Mouse (Mus musculus) midbrain, embryonic 12.5 days (tissue): ENCODE results near the gene Slc35f6. TPM values are rescaled to one million over a fixed set of nuclear protein-coding genes. Genes with fewer than 3 reads are reported as not detected.

Experiments used
- ATAC-seq: fragments of 200-750 bp; cut with Nextera tagmentation; 2 replicates; pipeline ENCODE4 v1.8.0; 2017; ENCODE audit warnings: low read depth, moderate TSS enrichment, moderate library complexity; ENCODE audit not compliant: low FRiP score
- H3K27ac ChIP-seq: fragments of 300-500 bp; sonication (generic); replicated peaks from 2 replicates; pipeline ENCODE4 v1.5.1; 2016; ENCODE audit warnings: mild to moderate bottlenecking
- H3K27me3 ChIP-seq: fragments of 300-500 bp; sonication (generic); 2 replicates; pipeline ENCODE4 v1.6.1; 2016; ENCODE audit warnings: mild to moderate bottlenecking
- H3K36me3 ChIP-seq: fragments of 300-500 bp; sonication (generic); 2 replicates; pipeline ENCODE4 v1.6.1; 2016
- H3K4me1 ChIP-seq: fragments of 300-500 bp; sonication (generic); 2 replicates; pipeline ENCODE4 v1.6.1; 2016
- H3K4me2 ChIP-seq: fragments of 300-500 bp; sonication (generic); replicated peaks from 2 replicates; pipeline ENCODE4 v1.6.1; 2016; ENCODE audit warnings: mild to moderate bottlenecking, moderate library complexity
- H3K4me3 ChIP-seq: fragments of 300-500 bp; sonication (generic); 2 replicates; pipeline ENCODE4 v1.5.1; 2016; ENCODE audit warnings: mild to moderate bottlenecking
- H3K9ac ChIP-seq: fragments of 300-500 bp; sonication (generic); replicated peaks from 2 replicates; pipeline ENCODE4 v1.6.1; 2016; ENCODE audit warnings: mild to moderate bottlenecking, moderate library complexity
- H3K9me3 ChIP-seq: fragments of 300-500 bp; sonication (generic); 2 replicates; pipeline ENCODE4 v1.6.1; 2016; ENCODE audit warnings: mild to moderate bottlenecking
- WGBS: fragments of 180-500 bp; shearing (Covaris S2); methylation state at CpG from one replicate; pipeline ENCODE4 v1.1.7; 2016; 5-methylcytosine and 5-hydroxymethylcytosine counted together
- polyA plus RNA-seq: library from polyadenylated mRNA; unstranded; fragments of >200 nt; fragmentation: Nextera tagmentation; extraction: Ambion mirVana; gene quantifications from 2 replicates; pipeline ENCODE4 v1.2.1, GENCODE M21; 2016

Gene Slc35f6
- 25.4 and 29.1 TPM in 2 replicates for polyA plus RNA-seq

DNA sequence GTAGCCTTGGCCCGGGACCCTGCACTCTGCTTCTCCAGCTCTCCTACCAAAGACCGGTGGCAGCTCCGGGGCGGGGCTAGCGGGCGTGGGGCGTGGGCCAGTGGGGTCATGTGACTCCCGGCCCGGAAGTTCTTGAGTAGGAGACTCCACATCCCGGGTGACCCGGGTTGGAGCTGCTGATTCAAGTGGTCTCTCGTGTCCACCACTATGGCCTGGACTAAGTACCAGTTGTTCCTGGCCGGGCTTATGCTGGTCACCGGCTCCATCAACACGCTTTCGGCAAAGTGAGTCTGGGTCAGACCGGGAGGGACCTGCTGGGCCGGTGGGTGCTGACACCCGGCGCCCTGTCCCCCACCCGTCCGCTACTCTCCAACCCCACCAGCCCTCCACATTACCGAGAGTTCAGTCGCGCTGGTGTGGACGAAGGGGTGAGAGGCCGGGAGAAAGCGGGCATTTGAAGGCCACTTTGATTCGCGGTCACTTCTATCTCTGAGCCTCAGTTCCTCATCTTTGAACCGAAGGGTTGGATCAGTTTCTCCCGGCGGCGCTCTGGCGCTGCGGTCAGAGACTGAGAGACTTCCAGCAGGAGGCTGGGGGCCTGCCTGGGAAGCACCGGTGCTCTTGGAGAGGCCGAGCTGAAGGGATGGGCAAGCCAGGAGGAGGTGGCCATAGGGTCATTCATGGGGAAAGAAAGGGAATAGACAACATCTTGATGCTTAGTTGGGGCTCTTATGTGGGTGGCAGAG lies at the start of gene Slc35f6:
Gene Slc35f6 (plus strand): TSS at position 119 of the 746 bp plus-strand sequence.
- Histone ChIP-seq H3K4me3 (peak within 1 kb of the TSS; percentile 89), H3K9me3 (no peaks in the 10 kb centered on the region), H3K27ac (peak within 1 kb of the TSS; percentile 67), H3K36me3 (0 out of 2 replicates have a peak, but pooled peaks cover 5% of the 10 kb centered on the region), H3K9ac (peak within 1 kb of the TSS; percentile 74), H3K4me2 (peak within 1 kb of the TSS; percentile 96), H3K27me3 (no peaks in the 10 kb centered on the region), H3K4me1 (peaks cover 16% of the 10 kb centered on the region)
- WGBS: under 1% methylated on average over 37 of the region's 38 CpGs
- ATAC-seq: peak; percentile 96

DNA sequence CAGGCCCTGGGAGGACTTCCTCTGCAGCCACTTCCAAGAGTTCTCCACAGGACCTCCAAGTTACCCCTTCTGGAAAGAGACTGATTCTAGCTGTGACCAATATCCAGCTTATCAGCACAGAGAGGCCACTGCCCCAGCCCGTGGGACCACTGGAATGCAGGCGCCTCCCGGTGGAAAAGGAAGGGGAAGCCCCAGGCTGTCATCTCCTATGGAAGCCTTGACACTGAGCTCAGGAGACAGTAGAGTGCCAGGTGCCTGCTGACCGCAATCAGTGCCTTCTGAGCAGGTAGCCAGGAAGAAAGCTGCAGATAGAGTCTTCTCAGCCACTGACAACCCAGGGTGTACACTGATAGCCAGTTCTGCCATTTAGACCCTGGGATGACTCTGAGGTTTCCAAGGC lies 46.3 kb upstream of the Slc35f6 start:
- WGBS: 41% methylated on average over 4 of the region's 4 CpGs
- no peaks in the 10 kb centered on the region for H3K36me3 ChIP-seq
- no peak overlapping the region for H3K27ac ChIP-seq
- no peak overlapping the region for H3K4me3 ChIP-seq
- no peak overlapping the region for H3K9ac ChIP-seq
- no peak for ATAC-seq
- H3K4me1 ChIP-seq: peaks cover 4% of the 10 kb centered on the region; the same call in 1 of the 2 replicates
- no peak overlapping the region for H3K4me2 ChIP-seq
- no peaks in the 10 kb centered on the region for H3K9me3 ChIP-seq
- no peaks in the 10 kb centered on the region for H3K27me3 ChIP-seq

DNA sequence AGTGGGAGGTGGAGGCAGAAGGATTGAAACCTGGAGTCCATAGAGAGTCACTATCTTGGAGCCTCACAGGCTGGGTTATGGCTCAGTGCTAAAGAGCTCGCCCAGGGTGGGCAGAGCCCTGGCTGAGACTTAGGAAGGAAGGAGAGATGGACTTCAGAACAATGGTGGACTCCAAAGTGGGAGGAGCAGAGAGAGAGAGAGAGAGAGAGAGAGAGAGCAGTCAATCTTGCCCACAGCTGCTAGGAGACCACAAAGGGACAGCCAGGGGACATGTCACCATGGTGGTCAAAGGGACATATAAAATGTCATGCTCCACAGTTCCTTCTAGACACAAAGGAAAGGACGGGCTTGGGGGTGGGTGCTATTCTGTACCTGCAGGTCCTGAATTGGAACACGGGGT lies 44.5 kb upstream of the Slc35f6 start:
- Histone ChIP-seq H3K9me3 (no peaks in the 10 kb centered on the region), H3K4me3 (no peak overlapping the region), H3K4me1 (peaks cover 4% of the 10 kb centered on the region; the same call in 1 of the 2 replicates), H3K27ac (no peak overlapping the region), H3K27me3 (no peaks in the 10 kb centered on the region), H3K4me2 (no peak overlapping the region), H3K36me3 (no peaks in the 10 kb centered on the region), H3K9ac (no peak overlapping the region)
- WGBS: 55% methylated on average over 3 of the region's 3 CpGs
- ATAC-seq: no peak

DNA sequence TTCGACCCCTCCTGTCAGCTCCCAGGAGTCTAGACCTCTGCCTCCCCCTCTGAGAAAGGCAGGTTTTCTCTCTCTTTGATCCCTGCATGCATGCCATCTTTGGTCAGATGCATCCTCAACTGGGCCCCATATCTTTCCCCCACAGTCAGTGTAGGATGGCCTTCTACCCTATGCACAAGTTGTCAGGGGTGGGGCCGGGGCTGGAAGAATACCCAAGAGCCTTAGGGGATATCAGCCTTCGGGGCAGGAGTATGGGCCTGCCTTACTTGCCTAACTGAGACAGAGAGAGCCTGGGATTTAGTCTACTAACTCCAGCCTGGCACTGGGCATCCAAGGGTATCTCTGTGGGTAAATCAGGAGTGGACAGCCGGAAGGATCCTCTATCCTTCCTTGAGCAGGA lies 43.8 kb upstream of the Slc35f6 start:
- no peak overlapping the region for H3K4me2 ChIP-seq
- no peaks in the 10 kb centered on the region for H3K9me3 ChIP-seq
- H3K9ac ChIP-seq: no peak overlapping the region
- WGBS: 83% methylated on average over 4 of the region's 4 CpGs
- peaks cover 4% of the 10 kb centered on the region; the same call in 1 of the 2 replicates for H3K4me1 ChIP-seq
- H3K27me3 ChIP-seq: no peaks in the 10 kb centered on the region
- H3K36me3 ChIP-seq: no peaks in the 10 kb centered on the region
- H3K27ac ChIP-seq: no peak overlapping the region
- no peak for ATAC-seq
- no peak overlapping the region for H3K4me3 ChIP-seq

DNA sequence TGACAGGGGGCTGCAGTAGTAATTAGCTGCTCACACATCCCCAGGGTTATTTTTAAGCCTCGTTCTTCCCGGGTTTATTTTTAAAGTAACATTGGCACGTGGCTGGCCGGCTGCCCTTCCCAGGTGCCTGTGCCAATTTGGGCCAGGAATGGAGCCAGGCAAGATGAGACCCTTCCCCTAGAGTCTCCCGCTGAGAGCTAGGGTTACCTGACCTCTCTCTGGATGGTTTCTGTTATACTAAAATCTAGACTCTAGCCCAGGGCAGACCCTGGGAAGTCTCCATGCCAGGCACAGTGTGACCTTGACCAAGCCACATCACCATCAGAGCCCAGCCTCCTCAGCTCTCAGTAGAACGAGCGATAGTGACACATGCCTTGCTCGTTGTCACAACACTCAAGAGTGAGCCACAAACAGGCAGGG lies 43.0 kb upstream of the Slc35f6 start:
- 82% methylated on average over 8 of the region's 8 CpGs for WGBS

DNA sequence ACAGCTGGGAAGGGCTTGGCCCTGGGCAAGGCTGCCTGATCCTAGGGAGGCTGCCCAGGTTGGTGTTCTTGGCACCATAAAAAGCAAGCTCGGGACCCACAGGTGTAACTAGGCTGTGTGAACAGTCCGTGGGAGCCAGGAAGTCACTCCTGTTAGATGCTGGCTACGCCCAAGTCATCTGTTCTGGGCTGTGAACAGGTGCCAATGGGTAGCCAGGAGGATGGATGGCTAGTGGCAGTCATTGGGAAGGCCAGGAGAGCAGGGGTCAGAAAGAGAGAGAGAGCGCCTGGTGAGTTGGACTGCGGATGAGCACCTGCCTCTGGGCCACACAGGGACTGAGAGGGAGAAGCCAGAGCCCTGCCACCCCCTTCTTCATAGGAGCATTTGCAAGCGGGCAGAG lies 42.1 kb upstream of the Slc35f6 start:
- H3K4me2 ChIP-seq: no peak overlapping the region
- no peak overlapping the region for H3K27ac ChIP-seq
- no peak overlapping the region for H3K4me3 ChIP-seq
- H3K9ac ChIP-seq: no peak overlapping the region
- WGBS: 81% methylated on average over 6 of the region's 6 CpGs
- no peaks in the 10 kb centered on the region for H3K27me3 ChIP-seq
- no peaks in the 10 kb centered on the region for H3K36me3 ChIP-seq
- peaks cover 6% of the 10 kb centered on the region; the same call in 1 of the 2 replicates for H3K4me1 ChIP-seq
- H3K9me3 ChIP-seq: no peaks in the 10 kb centered on the region
- no peak for ATAC-seq

More for the DNA sequence above, 43.0 kb upstream of the Slc35f6 start:
- ATAC-seq: no peak
- Histone ChIP-seq H3K36me3 (no peaks in the 10 kb centered on the region), H3K4me2 (no peak overlapping the region), H3K4me1 (peaks cover 4% of the 10 kb centered on the region; the same call in 1 of the 2 replicates), H3K27me3 (no peaks in the 10 kb centered on the region), H3K9ac (no peak overlapping the region), H3K9me3 (no peaks in the 10 kb centered on the region), H3K4me3 (no peak overlapping the region), H3K27ac (no peak overlapping the region)

DNA sequence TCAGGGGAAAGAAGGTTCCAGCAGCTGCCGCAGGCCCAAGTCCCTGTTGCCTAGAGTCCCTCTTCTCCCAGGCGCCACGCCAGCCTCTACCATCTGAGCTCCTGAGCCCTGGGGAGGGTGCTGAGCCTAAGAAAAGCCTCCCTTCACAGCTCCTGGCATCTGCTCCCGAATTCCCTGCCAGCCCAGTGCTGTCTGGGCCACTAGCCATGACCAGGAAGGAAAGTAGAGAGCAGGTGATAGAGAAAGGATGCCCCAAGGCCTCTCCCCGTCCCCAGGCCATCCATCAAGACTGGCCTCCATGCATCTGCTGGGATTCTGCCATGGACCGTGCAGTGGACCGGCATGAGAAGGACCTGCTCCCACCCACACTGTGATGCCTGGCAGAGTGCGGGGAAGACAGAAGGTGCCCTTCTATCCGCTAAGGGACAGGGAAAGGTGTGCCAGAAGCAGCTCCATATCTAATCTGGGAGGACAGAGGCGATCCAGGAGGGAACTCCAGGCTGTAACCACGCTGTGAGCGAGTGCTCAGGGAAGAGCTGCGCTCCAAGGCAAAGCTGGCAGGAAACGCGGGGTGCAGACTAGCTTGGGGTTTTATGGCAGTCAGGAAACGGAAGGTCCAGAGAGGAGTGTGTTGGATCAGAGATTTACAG lies 41.2 kb upstream of the Slc35f6 start:
- H3K4me3 ChIP-seq: no peak overlapping the region
- no peak overlapping the region for H3K4me2 ChIP-seq
- no peaks in the 10 kb centered on the region for H3K27me3 ChIP-seq
- no peaks in the 10 kb centered on the region for H3K9me3 ChIP-seq
- no peak overlapping the region for H3K9ac ChIP-seq
- no peaks in the 10 kb centered on the region for H3K36me3 ChIP-seq
- H3K4me1 ChIP-seq: peaks cover 6% of the 10 kb centered on the region; the same call in 1 of the 2 replicates
- no peak for ATAC-seq
- no peak overlapping the region for H3K27ac ChIP-seq
- 81% methylated on average over 16 of the region's 16 CpGs for WGBS

DNA sequence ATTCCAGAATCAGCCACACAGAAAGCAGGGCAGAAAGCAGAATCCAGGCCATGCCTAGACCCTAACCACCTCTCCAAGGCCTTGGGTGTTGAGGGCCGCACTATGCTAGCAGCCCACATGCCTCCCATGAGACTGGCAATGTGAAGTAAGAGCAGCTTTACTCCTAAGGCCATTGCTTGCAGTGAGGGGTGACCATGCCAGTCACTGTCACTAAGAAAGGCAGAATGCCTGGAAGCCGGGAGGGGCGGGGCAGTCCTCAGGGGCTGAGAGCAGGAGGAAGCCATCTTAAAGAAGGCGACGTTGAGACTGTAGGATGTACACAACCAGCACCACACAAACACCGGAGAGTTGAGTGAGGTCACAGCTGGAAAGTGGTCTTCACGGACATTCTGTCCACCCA lies 38.6 kb upstream of the Slc35f6 start:
- Histone ChIP-seq H3K27me3 (no peaks in the 10 kb centered on the region), H3K4me3 (no peak overlapping the region), H3K36me3 (no peaks in the 10 kb centered on the region), H3K27ac (no peak overlapping the region), H3K4me1 (0 out of 2 replicates have a peak, but pooled peaks cover 2% of the 10 kb centered on the region), H3K4me2 (no peak overlapping the region), H3K9ac (no peak overlapping the region), H3K9me3 (no peaks in the 10 kb centered on the region)
- 86% methylated on average over 7 of the region's 7 CpGs for WGBS
- no peak for ATAC-seq

DNA sequence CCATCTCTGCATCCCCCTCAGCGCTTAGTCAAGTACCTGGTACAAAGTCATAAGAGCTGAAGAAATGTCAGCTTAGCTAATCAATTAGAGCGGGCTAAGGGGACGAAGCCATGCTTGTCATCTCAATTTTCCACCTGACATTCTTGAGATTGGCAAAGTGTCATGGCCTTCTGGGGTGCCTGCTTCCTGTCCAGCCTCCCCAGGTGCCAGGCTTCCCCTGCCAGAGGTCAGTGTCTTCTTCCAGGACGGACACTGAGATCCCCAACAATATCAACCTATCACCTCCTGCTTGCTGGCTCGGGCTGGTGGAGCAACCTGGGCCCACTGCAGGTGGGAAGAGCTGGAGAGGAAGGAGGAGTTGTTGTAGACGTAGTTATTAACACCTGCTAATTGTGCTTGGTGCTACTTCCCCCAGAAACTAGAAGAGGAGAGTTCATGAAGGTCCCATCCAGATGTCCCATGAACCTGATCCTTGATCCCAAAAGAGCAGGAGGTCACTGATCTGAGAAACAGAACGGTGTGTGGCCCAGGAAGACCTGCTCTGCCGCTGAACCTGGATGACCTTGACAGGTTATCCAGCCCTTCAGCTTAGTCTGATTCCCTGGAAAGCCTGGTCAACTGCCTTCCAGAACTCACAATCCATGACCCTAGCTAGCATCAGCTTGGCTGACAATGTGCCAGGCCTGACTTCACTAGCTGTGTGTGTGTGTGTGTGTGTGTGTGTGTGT lies 37.7 kb upstream of the Slc35f6 start:
- no peak overlapping the region for H3K27ac ChIP-seq
- 72% methylated on average over 8 of the region's 8 CpGs for WGBS
- H3K4me2 ChIP-seq: no peak overlapping the region
- H3K9me3 ChIP-seq: no peaks in the 10 kb centered on the region
- 0 out of 2 replicates have a peak, but pooled peaks cover 6% of the 10 kb centered on the region for H3K4me1 ChIP-seq
- no peak for ATAC-seq
- H3K36me3 ChIP-seq: no peaks in the 10 kb centered on the region
- no peak overlapping the region for H3K4me3 ChIP-seq
- H3K27me3 ChIP-seq: no peaks in the 10 kb centered on the region; the same call in 1 of the 2 replicates
- H3K9ac ChIP-seq: no peak overlapping the region

DNA sequence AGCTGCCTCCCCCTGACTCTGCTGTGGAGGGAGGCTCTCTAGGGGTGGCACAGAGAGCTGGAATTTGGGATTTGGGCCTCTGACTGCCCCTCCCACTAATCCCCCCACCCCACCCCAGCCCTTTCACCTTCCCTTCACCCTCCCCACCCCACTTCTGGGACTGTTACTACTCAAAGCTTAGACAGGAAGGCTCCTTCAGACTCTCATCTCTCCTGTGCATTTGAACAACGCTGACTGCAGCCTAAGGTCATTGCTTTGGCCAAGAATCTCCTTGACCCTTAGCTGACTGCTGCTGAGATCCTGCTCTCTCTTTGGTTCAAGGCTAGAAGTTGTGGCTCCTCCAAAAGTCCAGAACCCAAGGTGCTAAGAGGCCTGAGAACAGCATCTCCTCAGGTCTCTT lies 36.6 kb upstream of the Slc35f6 start:
- H3K4me2 ChIP-seq: no peak overlapping the region
- WGBS: 67% methylated on average over 1 of the region's 1 CpGs
- no peaks in the 10 kb centered on the region for H3K36me3 ChIP-seq
- H3K27me3 ChIP-seq: no peaks in the 10 kb centered on the region; the same call in 1 of the 2 replicates
- no peak overlapping the region for H3K27ac ChIP-seq
- no peak overlapping the region for H3K9ac ChIP-seq
- no peak overlapping the region for H3K4me3 ChIP-seq
- H3K9me3 ChIP-seq: no peaks in the 10 kb centered on the region
- H3K4me1 ChIP-seq: 0 out of 2 replicates have a peak, but pooled peaks cover 6% of the 10 kb centered on the region
- no peak for ATAC-seq

DNA sequence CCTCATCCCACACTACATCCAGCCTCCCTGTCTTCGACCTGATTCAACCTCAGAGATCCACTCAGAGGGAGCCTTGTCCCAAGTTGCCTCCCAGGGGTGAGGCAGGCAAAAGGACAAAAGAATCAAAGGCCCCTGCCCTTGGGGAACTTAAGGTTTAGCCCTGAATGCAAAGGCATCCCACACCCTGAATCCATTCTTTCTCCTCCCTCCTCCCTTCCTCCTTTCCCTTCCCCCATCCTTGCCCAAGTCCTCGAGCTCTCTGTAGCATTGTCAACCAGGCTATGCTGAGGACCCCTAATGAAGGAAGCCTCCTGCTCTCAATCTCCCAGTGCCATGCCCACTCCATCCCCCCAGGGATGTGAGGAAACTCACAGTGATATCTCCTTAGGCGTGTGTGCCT lies 36.0 kb upstream of the Slc35f6 start:
- no peaks in the 10 kb centered on the region for H3K36me3 ChIP-seq
- H3K4me3 ChIP-seq: no peak overlapping the region
- H3K27ac ChIP-seq: no peak overlapping the region
- H3K4me1 ChIP-seq: 0 out of 2 replicates have a peak, but pooled peaks cover 6% of the 10 kb centered on the region
- peaks cover 2% of the 10 kb centered on the region; the same call in 1 of the 2 replicates for H3K27me3 ChIP-seq
- no peaks in the 10 kb centered on the region for H3K9me3 ChIP-seq
- 24% methylated on average over 3 of the region's 3 CpGs for WGBS
- no peak overlapping the region for H3K4me2 ChIP-seq
- no peak overlapping the region for H3K9ac ChIP-seq
- no peak for ATAC-seq

DNA sequence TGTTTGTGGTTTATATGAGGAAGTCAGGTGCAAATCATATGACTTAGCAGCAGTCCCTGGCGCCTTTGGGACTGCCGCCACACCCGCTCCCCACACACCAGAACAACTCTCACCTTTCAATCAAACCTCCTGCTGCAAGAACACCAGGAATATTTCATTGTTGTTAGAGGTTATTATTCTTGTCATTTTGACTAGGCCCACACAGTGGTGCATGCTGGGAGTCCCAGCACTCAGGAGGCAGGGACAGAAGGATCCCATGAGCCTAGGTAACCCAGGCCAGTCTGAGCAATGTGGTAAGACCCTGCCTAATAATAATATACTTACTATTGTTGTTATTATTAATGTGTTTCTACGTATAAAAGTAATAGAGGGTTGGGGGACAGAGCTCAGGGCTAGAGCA lies 35.2 kb upstream of the Slc35f6 start:
- Histone ChIP-seq H3K9ac (no peak overlapping the region), H3K9me3 (no peaks in the 10 kb centered on the region), H3K4me3 (no peak overlapping the region), H3K4me2 (no peak overlapping the region), H3K36me3 (no peaks in the 10 kb centered on the region), H3K27ac (no peak overlapping the region), H3K27me3 (peaks cover 7% of the 10 kb centered on the region), H3K4me1 (0 out of 2 replicates have a peak, but pooled peaks cover 6% of the 10 kb centered on the region)
- ATAC-seq: no peak
- WGBS: 91% methylated on average over 4 of the region's 4 CpGs
